Mouse (Mus musculus) mouse trophoblast stem cell (cell line): ENCODE data around the gene Atg5.

Experiments
- in situ Hi-C, 2 experiments: fragments of 300-500 bp; cut with MseI, MboI; formaldehyde crosslinking; loops; 2 replicates in 1 of 2; 3 replicates in 1 of 2; pipeline ENCODE4 v1.15.1; 2025

The Atg5 gene

DNA sequence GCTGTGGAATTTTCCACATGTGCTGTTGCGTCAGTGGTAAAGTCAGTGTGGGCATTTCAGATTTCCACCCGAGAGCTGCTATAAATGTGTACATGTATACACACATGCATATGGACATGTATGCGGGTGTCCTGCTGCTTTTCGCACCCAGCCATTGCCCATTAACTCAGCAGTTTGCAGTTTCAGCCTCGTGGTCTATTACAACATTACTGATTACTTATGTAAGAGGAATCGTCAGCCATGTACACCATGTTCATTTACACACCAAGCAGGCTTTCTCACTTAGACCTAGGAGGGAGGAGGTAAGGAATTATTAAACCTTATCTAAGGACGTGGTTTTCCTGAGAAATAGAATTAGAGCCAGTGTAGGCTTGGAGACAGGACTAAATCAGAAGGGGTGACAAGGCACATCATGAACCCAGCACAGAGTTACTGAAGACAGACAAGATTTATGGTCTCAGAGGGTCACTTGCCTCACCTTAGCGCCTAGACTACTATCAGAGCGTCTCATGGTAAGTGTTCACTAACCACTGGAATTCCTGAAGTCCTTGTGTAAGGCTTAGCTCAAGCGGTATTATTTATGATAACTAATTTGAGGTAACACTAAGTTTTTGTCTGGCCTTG, 79.5 kb downstream of the Atg5 start:
- in situ Hi-C loops, result loop anchor here in 1 of 2 experiments (25.0 kb wide), 1 partner anchor 690 kb away; no protein-coding TSS in a partner anchor

DNA sequence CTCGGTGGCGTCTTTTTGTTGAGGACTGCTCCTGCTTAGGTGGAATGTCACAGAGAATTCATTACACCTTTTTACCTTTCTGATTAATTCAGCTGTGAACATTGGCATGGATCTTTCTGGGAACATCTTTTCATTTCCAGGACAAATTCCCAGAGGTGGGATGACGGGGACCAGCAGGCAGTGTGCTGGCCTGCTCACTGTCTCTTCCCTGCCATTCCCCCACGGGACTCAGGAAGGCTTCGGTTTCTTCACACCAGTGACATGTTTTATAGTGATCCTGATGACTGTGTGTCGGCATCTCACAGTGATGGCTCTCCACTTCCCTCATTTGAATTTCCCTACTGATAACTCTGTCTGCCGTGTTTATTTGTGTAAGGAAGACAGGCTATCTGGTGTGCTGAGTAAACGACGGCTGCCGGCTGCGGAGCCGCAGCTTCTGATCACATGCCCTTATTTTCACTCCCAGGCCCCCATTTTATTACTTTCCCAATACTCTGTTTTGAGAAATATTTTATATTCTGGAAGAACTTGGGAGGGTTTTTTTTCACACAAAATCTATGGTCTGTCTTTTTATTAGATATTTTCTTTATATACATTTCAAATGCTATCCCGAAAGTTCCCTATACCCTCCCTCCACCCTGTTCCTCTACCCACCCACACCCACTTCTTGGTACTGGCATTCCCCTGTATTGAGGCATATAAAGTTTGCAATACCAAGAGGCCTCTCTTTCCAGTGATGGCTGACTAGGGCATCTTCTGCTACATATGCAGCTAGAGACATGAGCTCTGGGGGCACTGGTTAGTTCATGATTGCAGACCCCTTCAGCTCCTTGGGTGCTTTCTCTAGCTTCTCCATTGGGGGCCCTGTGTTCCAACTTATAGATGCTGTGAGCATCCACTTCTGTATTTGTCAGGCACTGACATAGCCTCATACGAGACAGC, 80.6 kb downstream of the Atg5 start:
- in situ Hi-C loops, result loop anchor here in 1 of 2 experiments (25.0 kb wide), 1 partner anchor 689 kb away; no protein-coding TSS in a partner anchor

- in situ Hi-C loops, result no loop called here
Observed at GRCm38 (mm10) chr10:44353467-44353866, 85.3 kb downstream of the Atg5 start.

DNA sequence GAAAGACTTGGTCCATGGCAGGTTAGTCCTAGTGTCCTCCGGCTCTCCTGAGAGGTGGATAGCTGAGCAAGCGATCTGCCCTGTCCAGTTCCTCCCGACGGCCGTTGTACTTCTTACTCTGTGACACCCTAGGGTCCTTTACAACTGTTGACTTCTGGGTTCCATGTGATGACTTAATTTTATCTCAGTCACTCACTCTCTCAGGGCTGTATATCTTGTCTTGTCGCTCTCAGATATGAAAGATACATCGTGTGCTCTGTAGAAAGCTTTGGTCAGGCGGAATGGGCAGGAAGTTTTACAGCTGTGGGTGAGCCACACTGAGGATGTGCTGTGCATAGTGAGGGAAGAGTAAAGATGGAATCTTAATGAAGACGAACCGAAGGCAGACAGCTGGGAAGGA, 86.2 kb downstream of the Atg5 start:
- in situ Hi-C loops, result no loop called here

GRCm38 (mm10) chr10:44355216-44355615, 87.1 kb downstream of the Atg5 start:
- in situ Hi-C loops, result no loop called here

GRCm38 (mm10) chr10:44356625-44357024, 88.5 kb downstream of the Atg5 start:
- in situ Hi-C loops, result no loop called here

GRCm38 (mm10) chr10:44357316-44357715, 89.2 kb downstream of the Atg5 start:
- in situ Hi-C loops, result no loop called here

GRCm38 (mm10) chr10:44358816-44359215, 90.7 kb downstream of the Atg5 start:
- in situ Hi-C loops, result no loop called here

- in situ Hi-C loops, result no loop called here
Observed at GRCm38 (mm10) chr10:44360632-44361031, 92.5 kb downstream of the Atg5 start.

DNA sequence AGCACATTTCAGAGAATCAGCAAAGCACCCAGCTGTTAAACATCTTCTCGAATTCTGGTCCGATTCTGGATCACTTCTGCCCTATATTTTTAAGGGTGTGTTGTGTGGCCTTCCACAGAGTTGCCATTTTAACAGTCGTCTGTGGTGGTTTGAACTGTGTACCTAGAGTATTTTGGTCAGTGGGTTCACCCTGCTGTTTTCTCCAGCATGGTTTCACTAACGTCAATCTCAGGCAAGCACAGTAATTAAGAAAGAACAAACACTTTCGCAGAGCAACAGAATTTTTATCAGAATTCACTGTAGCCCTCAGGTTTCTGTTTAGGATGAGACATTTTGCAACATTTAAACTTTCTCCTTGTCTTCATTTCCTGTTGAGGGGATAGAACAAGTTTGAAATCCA, 94.3 kb downstream of the Atg5 start:
- in situ Hi-C loops, result no loop called here

- in situ Hi-C loops, result no loop called here
Observed at GRCm38 (mm10) chr10:44362846-44363245, 94.7 kb downstream of the Atg5 start.

- in situ Hi-C loops, result no loop called here
Observed at GRCm38 (mm10) chr10:44366186-44366585, 98.0 kb downstream of the Atg5 start.

GRCm38 (mm10) chr10:44367043-44367442, 98.9 kb downstream of the Atg5 start:
- in situ Hi-C loops, result no loop called here

GRCm38 (mm10) chr10:44368596-44368995, 100.4 kb downstream of the Atg5 start:
- in situ Hi-C loops, result no loop called here

- in situ Hi-C loops, result no loop called here
Observed at GRCm38 (mm10) chr10:44370666-44371065, 102.5 kb downstream of the Atg5 start.

- in situ Hi-C loops, result no loop called here
Observed at GRCm38 (mm10) chr10:44372210-44372609, 104.1 kb downstream of the Atg5 start.

GRCm38 (mm10) chr10:44374678-44375077, 106.5 kb downstream of the Atg5 start:
- in situ Hi-C loops, result no loop called here

GRCm38 (mm10) chr10:44375501-44375900, 107.3 kb downstream of the Atg5 start:
- in situ Hi-C loops, result no loop called here

- in situ Hi-C loops, result no loop called here
Observed at GRCm38 (mm10) chr10:44377821-44378220, 109.7 kb downstream of the Atg5 start.

GRCm38 (mm10) chr10:44378403-44378802, 110.2 kb downstream of the Atg5 start:
- in situ Hi-C loops, result no loop called here

DNA sequence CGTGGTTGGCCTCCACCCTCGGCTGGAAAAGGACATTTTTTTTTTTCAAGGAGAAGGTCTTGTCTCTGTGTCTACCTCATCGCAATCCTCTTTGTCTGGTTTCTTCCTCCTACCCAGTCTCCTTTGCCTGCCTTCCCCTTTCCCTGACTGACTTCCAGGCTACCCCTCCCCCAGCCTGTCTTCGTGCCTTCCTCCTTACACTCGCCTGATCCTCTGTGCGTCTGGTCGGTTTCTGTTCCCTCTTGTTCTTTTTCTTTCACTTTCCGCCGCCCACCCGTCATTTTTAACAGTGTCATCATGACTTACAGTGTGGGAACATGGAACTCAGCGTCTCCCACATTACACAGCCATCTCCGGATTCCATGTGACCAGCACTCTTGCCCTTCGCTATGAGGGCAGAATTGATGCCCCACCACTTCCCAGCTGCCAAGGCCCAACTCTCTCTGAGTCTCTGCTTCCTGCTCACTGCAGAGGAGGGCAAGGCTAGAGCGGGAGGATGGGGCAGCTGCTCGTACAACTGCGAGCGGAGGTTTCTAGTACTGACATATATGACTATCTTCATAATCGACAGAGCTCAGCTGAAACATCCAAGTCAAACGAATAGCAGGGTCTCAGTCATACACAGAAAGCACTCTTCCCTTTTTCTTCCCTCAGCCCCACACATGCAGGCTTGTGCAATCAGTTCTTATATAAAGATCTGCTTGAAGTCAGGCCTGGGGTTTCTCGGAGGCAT, 112.5 kb downstream of the Atg5 start:
- in situ Hi-C loops, result no loop called here

GRCm38 (mm10) chr10:44381397-44381796, 113.2 kb downstream of the Atg5 start:
- in situ Hi-C loops, result no loop called here
